Mouse (Mus musculus) intestine, embryonic 15.5 days (tissue): ENCODE measurements around the gene Pdss2. TPM values are rescaled to one million over a fixed set of nuclear protein-coding genes. Genes with fewer than 3 reads are reported as not detected.

Source experiments
- ATAC-seq: fragments of 200-750 bp; cut with Nextera tagmentation; 2 replicates; pipeline ENCODE4 v1.8.0; 2017; ENCODE audit warnings: moderate TSS enrichment, moderate library complexity
- H3K27ac ChIP-seq: fragments of 300-500 bp; sonication (generic); 2 replicates; pipeline ENCODE4 v1.5.1; 2015; ENCODE audit warnings: mild to moderate bottlenecking, inconsistent platforms
- H3K27me3 ChIP-seq: fragments of 300-500 bp; sonication (generic); replicated peaks from 2 replicates; pipeline ENCODE4 v1.6.1; 2015; ENCODE audit warnings: inconsistent platforms
- H3K36me3 ChIP-seq: fragments of 300-500 bp; sonication (generic); 2 replicates; pipeline ENCODE4 v1.6.1; 2015; ENCODE audit warnings: inconsistent platforms
- H3K4me1 ChIP-seq: fragments of 300-500 bp; sonication (generic); replicated peaks from 2 replicates; pipeline ENCODE4 v1.6.1; 2015; ENCODE audit warnings: inconsistent platforms
- H3K4me2 ChIP-seq: fragments of 300-500 bp; sonication (generic); replicated peaks from 2 replicates; pipeline ENCODE4 v1.6.1; 2015; ENCODE audit warnings: mild to moderate bottlenecking, inconsistent platforms
- H3K4me3 ChIP-seq: fragments of 300-500 bp; sonication (generic); replicated peaks from 2 replicates; pipeline ENCODE4 v1.5.1; 2015; ENCODE audit warnings: inconsistent platforms
- H3K9ac ChIP-seq: fragments of 300-500 bp; sonication (generic); 2 replicates; pipeline ENCODE4 v1.6.1; 2015; ENCODE audit warnings: inconsistent platforms
- H3K9me3 ChIP-seq: fragments of 300-500 bp; sonication (generic); 2 replicates; pipeline ENCODE4 v1.6.1; 2016; ENCODE audit warnings: inconsistent platforms
- WGBS: fragments of 180-500 bp; shearing (Covaris S2); methylation state at CpG from one replicate; pipeline ENCODE4 v1.1.7; 2015; 5-methylcytosine and 5-hydroxymethylcytosine counted together
- polyA plus RNA-seq: library from polyadenylated mRNA; unstranded; fragments of >200 nt; fragmentation: Nextera tagmentation; extraction: Ambion mirVana; gene quantifications from 2 replicates; pipeline ENCODE4 v1.2.1, GENCODE M21; 2015

The Pdss2 gene
- polyA plus RNA-seq, 1 experiment from 2014 or later = 14.8 TPM

DNA sequence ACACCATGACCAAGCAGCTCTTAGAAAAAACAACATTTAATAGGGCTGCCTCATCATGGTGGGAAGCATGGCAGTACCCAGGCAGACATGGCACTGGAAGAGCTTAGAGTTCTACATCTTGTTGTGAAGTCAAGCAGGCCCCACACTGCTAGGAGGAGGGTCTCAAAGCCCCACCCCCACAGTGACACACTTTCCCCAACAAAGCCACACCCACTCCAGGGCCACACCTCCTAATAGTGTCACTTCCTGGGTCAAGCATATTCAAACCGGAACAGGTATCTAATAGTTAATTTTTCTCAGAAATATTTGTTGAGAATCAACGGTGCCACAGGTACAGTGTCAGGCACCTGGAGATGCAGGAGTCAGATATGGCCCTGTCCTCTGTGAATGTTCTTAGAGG lies 244.9 kb downstream of the Pdss2 start:
- Histone ChIP-seq H3K36me3 (no peaks in the 10 kb centered on the region), H3K27me3 (no peaks in the 10 kb centered on the region), H3K4me2 (no peak overlapping the region), H3K27ac (no peak overlapping the region), H3K9ac (no peak overlapping the region), H3K9me3 (no peaks in the 10 kb centered on the region), H3K4me3 (no peak overlapping the region), H3K4me1 (no peaks in the 10 kb centered on the region)
- no peak for ATAC-seq
- 85% methylated on average over 2 of the region's 2 CpGs for WGBS

- no peaks in the 10 kb centered on the region for H3K27me3 ChIP-seq
- H3K4me3 ChIP-seq = no peak overlapping the region
- peak overlapping the region; percentile 32 for H3K4me2 ChIP-seq
- H3K9ac ChIP-seq = no peak overlapping the region
- no peak overlapping the region for H3K27ac ChIP-seq
- no peaks in the 10 kb centered on the region for H3K4me1 ChIP-seq
- H3K9me3 ChIP-seq = no peaks in the 10 kb centered on the region
- 38% methylated on average over 13 of the region's 13 CpGs for WGBS
- ATAC-seq = no peak
- no peaks in the 10 kb centered on the region for H3K36me3 ChIP-seq
Observed at GRCm38 (mm10) chr10:43467659-43468058, 246.4 kb downstream of the Pdss2 start.

- no peak overlapping the region for H3K4me2 ChIP-seq
- no peak for ATAC-seq
- H3K36me3 ChIP-seq = no peaks in the 10 kb centered on the region
- no peak overlapping the region for H3K27ac ChIP-seq
- H3K4me1 ChIP-seq = no peaks in the 10 kb centered on the region
- no peaks in the 10 kb centered on the region for H3K9me3 ChIP-seq
- H3K9ac ChIP-seq = no peak overlapping the region
- no peaks in the 10 kb centered on the region for H3K27me3 ChIP-seq
- WGBS = 92% methylated on average over 6 of the region's 6 CpGs
- no peak overlapping the region for H3K4me3 ChIP-seq
Observed at GRCm38 (mm10) chr10:43468293-43468692, 247.0 kb downstream of the Pdss2 start.

- Histone ChIP-seq H3K9me3 (no peaks in the 10 kb centered on the region), H3K4me2 (no peak overlapping the region), H3K36me3 (no peaks in the 10 kb centered on the region), H3K27me3 (no peaks in the 10 kb centered on the region), H3K4me1 (peaks cover 6% of the 10 kb centered on the region; the same call in 1 of the 2 replicates), H3K4me3 (no peak overlapping the region), H3K9ac (no peak overlapping the region), H3K27ac (no peak overlapping the region)
- ATAC-seq = no peak
- WGBS = 56% methylated on average over 4 of the region's 4 CpGs
Observed at GRCm38 (mm10) chr10:43475376-43475775, 254.1 kb downstream of the Pdss2 start.

GRCm38 (mm10) chr10:43477459-43477858 lies 256.2 kb downstream of the Pdss2 start:
- 25% methylated on average over 9 of the region's 9 CpGs for WGBS
- Histone ChIP-seq H3K9me3 (no peaks in the 10 kb centered on the region), H3K27me3 (no peaks in the 10 kb centered on the region), H3K4me1 (peaks cover 12% of the 10 kb centered on the region; the same call in 1 of the 2 replicates), H3K36me3 (no peaks in the 10 kb centered on the region), H3K4me2 (peak overlapping the region; percentile 88), H3K4me3 (peak overlapping the region; percentile 79), H3K27ac (0 out of 2 replicates have a peak overlapping the region, but pooled peaks have one; percentile 6), H3K9ac (peak overlapping the region; percentile 93)
- ATAC-seq = no peak

GRCm38 (mm10) chr10:43477865-43478681 lies 256.8 kb downstream of the Pdss2 start:
- peak overlapping the region; percentile 79 for H3K4me3 ChIP-seq
- no peaks in the 10 kb centered on the region for H3K36me3 ChIP-seq
- no peaks in the 10 kb centered on the region for H3K27me3 ChIP-seq
- H3K4me2 ChIP-seq = peak overlapping the region; percentile 88
- ATAC-seq = peak; percentile 55
- WGBS = 1% methylated on average over 42 of the region's 42 CpGs
- no peaks in the 10 kb centered on the region for H3K9me3 ChIP-seq
- H3K27ac ChIP-seq = peak overlapping the region; percentile 97
- peak overlapping the region; percentile 93 for H3K9ac ChIP-seq
- peaks cover 16% of the 10 kb centered on the region; the same call in 1 of the 2 replicates for H3K4me1 ChIP-seq

GRCm38 (mm10) chr10:43478751-43479435 lies 257.6 kb downstream of the Pdss2 start, which contains the start of gene Bend3:
Bend3 (plus strand) TSS chr10:43478831.
- ATAC-seq = peak; percentile 72
- peak within 1 kb of the TSS; percentile 79 for H3K4me3 ChIP-seq
- H3K9me3 ChIP-seq = no peaks in the 10 kb centered on the region
- under 1% methylated on average over 89 of the region's 101 CpGs for WGBS
- peaks cover 22% of the 10 kb centered on the region; the same call in 1 of the 2 replicates for H3K4me1 ChIP-seq
- H3K9ac ChIP-seq = peak within 1 kb of the TSS; percentile 93
- no peaks in the 10 kb centered on the region for H3K27me3 ChIP-seq
- no peaks in the 10 kb centered on the region for H3K36me3 ChIP-seq
- peak within 1 kb of the TSS; percentile 88 for H3K4me2 ChIP-seq
- peak within 1 kb of the TSS; percentile 97 for H3K27ac ChIP-seq

GRCm38 (mm10) chr10:43479436-43480157 lies 258.3 kb downstream of the Pdss2 start:
- H3K27me3 ChIP-seq = no peaks in the 10 kb centered on the region
- WGBS = under 1% methylated on average over 79 of the region's 103 CpGs
- peaks cover 22% of the 10 kb centered on the region; the same call in 1 of the 2 replicates for H3K4me1 ChIP-seq

DNA sequence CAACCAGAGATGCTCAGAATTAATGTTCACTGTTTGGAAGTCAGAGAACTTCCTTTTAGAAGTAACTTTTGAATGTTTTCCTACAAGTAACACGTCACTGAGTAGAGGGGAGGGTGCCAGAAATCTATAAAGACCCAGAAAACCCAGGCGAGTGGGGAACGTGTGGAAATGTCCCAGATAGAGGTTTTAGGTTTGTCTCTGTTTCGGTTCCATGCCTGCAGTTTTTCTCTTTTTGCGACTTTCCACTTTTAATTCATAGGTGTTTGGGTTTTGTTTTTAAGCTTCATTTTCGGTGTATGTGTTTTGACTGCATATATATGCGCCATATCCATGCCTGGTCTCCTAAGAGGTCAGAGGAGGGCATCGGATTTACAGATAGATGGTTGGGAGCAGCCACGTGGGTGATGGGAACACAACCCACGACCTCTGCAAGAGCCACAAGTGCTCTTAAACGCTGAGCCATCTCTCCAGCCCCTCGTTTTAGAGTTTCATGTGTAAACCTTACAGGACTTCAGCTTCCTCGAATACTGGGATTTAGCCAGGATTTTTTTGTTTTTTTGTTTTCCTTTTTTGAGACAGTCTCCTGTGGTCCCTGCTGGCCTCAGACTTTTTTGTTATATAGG lies 259.1 kb downstream of the Pdss2 start:
- H3K9ac ChIP-seq = peak overlapping the region; percentile 93
- H3K36me3 ChIP-seq = no peaks in the 10 kb centered on the region
- peak overlapping the region; percentile 79 for H3K4me3 ChIP-seq
- H3K9me3 ChIP-seq = no peaks in the 10 kb centered on the region
- peaks cover 22% of the 10 kb centered on the region; the same call in 1 of the 2 replicates for H3K4me1 ChIP-seq
- H3K27ac ChIP-seq = peak overlapping the region; percentile 97
- no peak for ATAC-seq
- 10% methylated on average over 13 of the region's 13 CpGs for WGBS
- H3K4me2 ChIP-seq = peak overlapping the region; percentile 88
- H3K27me3 ChIP-seq = no peaks in the 10 kb centered on the region

More at GRCm38 (mm10) chr10:43479436-43480157, 258.3 kb downstream of the Pdss2 start:
- Histone ChIP-seq H3K27ac (peak overlapping the region; percentile 97), H3K36me3 (no peaks in the 10 kb centered on the region), H3K9me3 (no peaks in the 10 kb centered on the region), H3K9ac (peak overlapping the region; percentile 93), H3K4me3 (peak overlapping the region; percentile 79), H3K4me2 (peak overlapping the region; percentile 88)
- ATAC-seq = peak; percentile 91

- Histone ChIP-seq H3K4me2 (no peak overlapping the region), H3K9me3 (no peaks in the 10 kb centered on the region), H3K9ac (no peak overlapping the region), H3K4me1 (peaks cover 22% of the 10 kb centered on the region; the same call in 1 of the 2 replicates), H3K4me3 (no peak overlapping the region), H3K27me3 (no peaks in the 10 kb centered on the region), H3K27ac (no peak overlapping the region), H3K36me3 (no peaks in the 10 kb centered on the region)
- WGBS = 46% methylated on average over 4 of the region's 4 CpGs
- no peak for ATAC-seq
Observed at GRCm38 (mm10) chr10:43481179-43481578, 259.9 kb downstream of the Pdss2 start.

DNA sequence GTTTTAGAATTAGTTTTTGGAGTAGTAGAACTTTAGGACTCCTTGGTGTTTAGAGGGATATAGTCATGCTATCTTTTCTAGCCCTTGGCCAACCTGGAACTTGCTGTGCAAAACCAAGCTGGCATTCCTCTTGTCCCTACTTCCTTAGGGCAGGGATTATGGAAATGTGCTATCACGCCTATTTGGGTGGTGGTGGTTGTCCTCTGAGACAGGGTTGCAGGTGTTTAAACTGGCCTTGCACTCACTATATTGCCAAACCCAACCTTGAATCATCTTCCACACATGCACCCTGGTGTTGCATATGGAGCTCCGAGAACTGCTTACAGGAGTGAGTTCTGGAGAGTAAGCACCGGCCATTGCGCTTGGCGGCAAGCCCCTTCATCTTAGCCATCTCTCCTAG lies 260.7 kb downstream of the Pdss2 start:
- no peaks in the 10 kb centered on the region for H3K36me3 ChIP-seq
- no peak overlapping the region for H3K9ac ChIP-seq
- H3K9me3 ChIP-seq = no peaks in the 10 kb centered on the region
- 87% methylated on average over 5 of the region's 5 CpGs for WGBS
- peaks cover 22% of the 10 kb centered on the region; the same call in 1 of the 2 replicates for H3K4me1 ChIP-seq
- no peak overlapping the region for H3K4me3 ChIP-seq
- H3K27me3 ChIP-seq = no peaks in the 10 kb centered on the region
- ATAC-seq = no peak
- no peak overlapping the region for H3K4me2 ChIP-seq
- H3K27ac ChIP-seq = no peak overlapping the region
